In the genomic region with DNA sequence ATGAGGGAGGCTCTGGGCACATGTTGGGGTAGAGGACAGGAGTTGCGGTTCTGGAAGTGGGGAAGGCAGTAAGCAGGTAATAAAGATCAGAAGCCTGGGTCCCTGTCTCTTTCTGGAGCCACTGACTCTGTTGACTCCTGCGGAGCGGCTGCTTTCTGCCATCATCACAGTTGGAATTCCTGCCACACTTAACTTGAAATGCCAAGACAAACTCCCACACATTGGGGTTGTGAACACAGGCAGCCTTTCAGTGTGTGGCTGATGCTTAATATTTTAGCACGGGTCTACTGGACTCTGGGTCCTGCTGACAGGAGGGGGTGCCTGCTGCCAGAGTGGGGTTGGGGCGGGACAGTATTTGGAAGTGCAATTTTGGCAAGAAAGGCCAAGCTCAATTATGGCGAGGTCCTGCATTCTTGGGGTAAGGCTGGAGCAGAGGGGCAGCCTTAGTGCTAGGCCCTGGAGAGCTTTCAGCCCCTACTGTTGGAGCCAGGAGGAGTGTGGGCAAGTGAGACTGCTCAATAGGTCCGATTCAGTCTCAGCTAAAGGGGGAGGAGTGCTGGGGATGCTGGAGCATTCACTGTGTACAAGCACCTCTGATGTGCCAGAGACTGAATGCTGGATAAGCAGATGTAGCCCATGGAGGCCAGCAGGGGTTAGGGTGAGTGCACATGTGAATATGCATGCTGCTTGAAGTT, we compare ENCODE assay signal across 7 mouse cellular contexts. TPM values are rescaled to one million over a fixed set of nuclear protein-coding genes. Genes with fewer than 3 reads are reported as not detected.
DNase-seq lines count a peak whose midpoint lies in the region; ATAC-seq and TF ChIP-seq lines count a peak whose summit lies in the region.

No protein-coding gene starts in this region.

- DNase-seq in kidney, adult 2 months, result no peak
- no peak for DNase-seq in kidney, adult 11 months
- DNase-seq in liver, result no peak
- peak; percentile 70 for DNase-seq in fibroblast of lung, adult 2 months (ENCODE audit: low read depth)
- DNase-seq in hindbrain, embryonic 14.5 days (ENCODE audit: low spot score), result no peak

- no peak overlapping the region for H3K4me2 ChIP-seq in liver, embryonic 12.5 days
- no peak overlapping the region for H3K4me2 ChIP-seq in hindbrain, embryonic 14.5 days (replicated peaks)

- no peak overlapping the region for H3K4me3 ChIP-seq in kidney, adult 2 months (ENCODE audit: insufficient read depth, low read depth, low read length)
- no peak overlapping the region for H3K4me3 ChIP-seq in liver, embryonic 12.5 days
- peak overlapping the region; percentile 29; the same call in 1 of the 2 replicates for H3K4me3 ChIP-seq in brown adipose tissue, adult 24 weeks (ENCODE audit: insufficient read depth, low read depth, low read length)
- H3K4me3 ChIP-seq in hindbrain, embryonic 14.5 days (replicated peaks; ENCODE audit: low read length), result no peak overlapping the region

- no peak for TF ChIP-seq POLR2A in kidney, adult 2 months (IDR thresholded peaks at IDR 0.05; ENCODE audit: low read depth, low read length)

- WGBS in kidney, adult 2 months, result 51% methylated on average over 7 of the region's 7 CpGs
- 73% methylated on average over 7 of the region's 7 CpGs for WGBS in liver, embryonic 12.5 days (ENCODE audit: insufficient replicate concordance)
- 84% methylated on average over 7 of the region's 7 CpGs for WGBS in hindbrain, embryonic 14.5 days

- H3K4me1 ChIP-seq in kidney, adult 2 months (ENCODE audit: control insufficient read depth, insufficient read depth, low read length), result peaks cover 10% of the 10 kb centered on the region
- peaks cover 27% of the 10 kb centered on the region for H3K4me1 ChIP-seq in liver, embryonic 12.5 days
- peaks cover 39% of the 10 kb centered on the region for H3K4me1 ChIP-seq in brown adipose tissue, adult 24 weeks (ENCODE audit: control insufficient read depth, insufficient read depth, insufficient read length, low read length)
- peaks cover 8% of the 10 kb centered on the region for H3K4me1 ChIP-seq in hindbrain, embryonic 14.5 days (replicated peaks; ENCODE audit: control insufficient read depth, insufficient read depth, low read length)

- no peak overlapping the region for H3K9ac ChIP-seq in liver, embryonic 12.5 days
- no peak overlapping the region for H3K9ac ChIP-seq in hindbrain, embryonic 14.5 days

- H3K36me3 ChIP-seq in kidney, adult 2 months (ENCODE audit: control insufficient read depth, insufficient read depth, low read length), result no peaks in the 10 kb centered on the region
- peaks cover 4% of the 10 kb centered on the region; the same call in 1 of the 2 replicates for H3K36me3 ChIP-seq in liver, embryonic 12.5 days
- no peaks in the 10 kb centered on the region for H3K36me3 ChIP-seq in hindbrain, embryonic 14.5 days (replicated peaks; ENCODE audit: control insufficient read depth, insufficient read depth)

- no peak for ATAC-seq in liver, embryonic 12.5 days
- ATAC-seq in hindbrain, embryonic 14.5 days (ENCODE audit: low FRiP score), result no peak

- no peaks in the 10 kb centered on the region for H3K27me3 ChIP-seq in kidney, adult 2 months (replicated peaks; ENCODE audit: control insufficient read depth, insufficient read depth, low read length)
- H3K27me3 ChIP-seq in liver, embryonic 12.5 days (replicated peaks), result no peaks in the 10 kb centered on the region
- H3K27me3 ChIP-seq in hindbrain, embryonic 14.5 days (ENCODE audit: control insufficient read depth, insufficient read depth, low read length), result no peaks in the 10 kb centered on the region

- H3K9me3 ChIP-seq in liver, embryonic 12.5 days (replicated peaks), result peaks cover 4% of the 10 kb centered on the region; the same call in 1 of the 2 replicates
- H3K9me3 ChIP-seq in hindbrain, embryonic 14.5 days (ENCODE audit: control insufficient read depth, low read length), result no peaks in the 10 kb centered on the region

- TF ChIP-seq CTCF in kidney, adult 2 months (conservative IDR thresholded peaks at IDR 0.05; ENCODE audit: insufficient read depth, insufficient read length, low read depth, low read length), result no peak

- H3K27ac ChIP-seq in kidney, adult 2 months (ENCODE audit: insufficient read depth, low read depth, low read length), result peak overlapping the region; percentile 72
- peak overlapping the region; percentile 5; the same call in 1 of the 2 replicates for H3K27ac ChIP-seq in liver, embryonic 12.5 days
- H3K27ac ChIP-seq in brown adipose tissue, adult 24 weeks (replicated peaks; ENCODE audit: low read depth, low read length), result peak overlapping the region; percentile 96
- H3K27ac ChIP-seq in hindbrain, embryonic 14.5 days, result no peak overlapping the region

RNA-seq across cellular contexts. Expression of gene Tbc1d22a, which starts 5.4 kb away (rescaled TPM):
- 31.7 and 34.5 TPM in 2 replicates for polyA plus RNA-seq in kidney, adult 2 months (2012; rRNA removed)
- 8.8 and 9.2 TPM in 2 replicates for polyA plus RNA-seq in liver, embryonic 12.5 days (2016; fragmentation: Nextera tagmentation; extraction: Ambion mirVana)
- polyA plus RNA-seq in brown adipose tissue, adult 24 weeks (2012; ENCODE audit: insufficient read depth, insufficient read length, missing spikeins), result 12.5 and 15.2 TPM in 2 replicates
- 9.9 and 10.7 TPM in 2 replicates for polyA plus RNA-seq in hindbrain, embryonic 14.5 days (2014; fragmentation: Nextera tagmentation; extraction: Ambion mirVana)

RNA-seq across cellular contexts. Expression of gene Cerk, which starts 33.7 kb away (rescaled TPM):
- polyA plus RNA-seq in kidney, adult 2 months (2012; rRNA removed), result 19.7 and 20.8 TPM in 2 replicates
- 5.7 and 5.9 TPM in 2 replicates for polyA plus RNA-seq in liver, embryonic 12.5 days (2016; fragmentation: Nextera tagmentation; extraction: Ambion mirVana)
- 4.5 and 5.0 TPM in 2 replicates for polyA plus RNA-seq in brown adipose tissue, adult 24 weeks (2012; ENCODE audit: insufficient read depth, insufficient read length, missing spikeins)
- polyA plus RNA-seq in hindbrain, embryonic 14.5 days (2014; fragmentation: Nextera tagmentation; extraction: Ambion mirVana), result 28.3 and 31.1 TPM in 2 replicates
